Mouse (Mus musculus) neural tube, embryonic 14.5 days (tissue): ENCODE measurements around the gene Kcnj15. TPM values are rescaled to one million over a fixed set of nuclear protein-coding genes. Genes with fewer than 3 reads are reported as not detected.

Experiments
- ATAC-seq: fragments of 200-750 bp; cut with Nextera tagmentation; 2 replicates; pipeline ENCODE4 v1.8.0; 2017; ENCODE audit warnings: low read depth, mild to moderate bottlenecking, moderate TSS enrichment, moderate library complexity
- H3K27ac ChIP-seq: fragments of 300-500 bp; sonication (generic); 2 replicates; pipeline ENCODE4 v1.5.1; 2014; ENCODE audit warnings: low read depth, mild to moderate bottlenecking, control low read depth, low read length, moderate library complexity, mixed read lengths
- H3K27me3 ChIP-seq: fragments of 300-500 bp; sonication (generic); 2 replicates; pipeline ENCODE4 v1.6.1; 2014; ENCODE audit warnings: low read length; ENCODE audit not compliant: control insufficient read depth, insufficient read depth
- H3K36me3 ChIP-seq: fragments of 300-500 bp; sonication (generic); 2 replicates; pipeline ENCODE4 v1.6.1; 2014; ENCODE audit warnings: low read length, mixed read lengths; ENCODE audit not compliant: control insufficient read depth, insufficient read depth
- H3K4me1 ChIP-seq: fragments of 300-500 bp; sonication (generic); 2 replicates; pipeline ENCODE4 v1.6.1; 2014; ENCODE audit warnings: low read length; ENCODE audit not compliant: control insufficient read depth, insufficient read depth
- H3K4me2 ChIP-seq: fragments of 300-500 bp; sonication (generic); 2 replicates; pipeline ENCODE4 v1.6.1; 2014; ENCODE audit warnings: mild to moderate bottlenecking, low read depth, low read length, control low read depth
- H3K4me3 ChIP-seq: fragments of 300-500 bp; sonication (generic); 2 replicates; pipeline ENCODE4 v1.5.1; 2014; ENCODE audit warnings: low read depth, low read length, control low read depth, mixed read lengths
- H3K9ac ChIP-seq: fragments of 300-500 bp; sonication (generic); replicated peaks from 2 replicates; pipeline ENCODE4 v1.6.1; 2014; ENCODE audit warnings: low read depth, mild to moderate bottlenecking, control low read depth, low read length, mixed read lengths
- H3K9me3 ChIP-seq: fragments of 300-500 bp; sonication (generic); 2 replicates; pipeline ENCODE4 v1.6.1; 2016; ENCODE audit warnings: low read length; ENCODE audit not compliant: control insufficient read depth
- WGBS: fragments of 180-500 bp; shearing (Covaris S2); extraction: QIAGEN DNeasy Blood & Tissue Kit; methylation state at CpG from one replicate; pipeline ENCODE4 v1.1.7; 2014; 5-methylcytosine and 5-hydroxymethylcytosine counted together
- polyA plus RNA-seq: library from polyadenylated mRNA; unstranded; fragments of >200 nt; fragmentation: Nextera tagmentation; extraction: Ambion mirVana; gene quantifications from 2 replicates; pipeline ENCODE4 v1.2.1, GENCODE M21; 2014

The Kcnj15 gene
- polyA plus RNA-seq, 1 experiment from 2014 or later, result 0.05 TPM

- no peaks in the 10 kb centered on the region for H3K9me3 ChIP-seq
- H3K36me3 ChIP-seq, result no peaks in the 10 kb centered on the region
- no peak overlapping the region for H3K4me2 ChIP-seq
- no peak overlapping the region for H3K27ac ChIP-seq
- H3K4me3 ChIP-seq, result no peak overlapping the region
- ATAC-seq, result no peak
- no peak overlapping the region for H3K9ac ChIP-seq
- H3K4me1 ChIP-seq, result no peaks in the 10 kb centered on the region
- 69% methylated on average over 4 of the region's 4 CpGs for WGBS
- no peaks in the 10 kb centered on the region for H3K27me3 ChIP-seq
Observed at GRCm38 (mm10) chr16:95221051-95221450, 36.3 kb upstream of the Kcnj15 start.

- WGBS, result 75% methylated on average over 7 of the region's 7 CpGs
Observed at GRCm38 (mm10) chr16:95222026-95222718, 35.2 kb upstream of the Kcnj15 start.

GRCm38 (mm10) chr16:95223435-95223834 lies 33.9 kb upstream of the Kcnj15 start:
- Histone ChIP-seq H3K9me3 (no peaks in the 10 kb centered on the region), H3K27ac (no peak overlapping the region), H3K27me3 (no peaks in the 10 kb centered on the region), H3K4me3 (no peak overlapping the region), H3K4me2 (no peak overlapping the region), H3K9ac (no peak overlapping the region), H3K36me3 (no peaks in the 10 kb centered on the region), H3K4me1 (no peaks in the 10 kb centered on the region)
- no peak for ATAC-seq
- WGBS, result 92% methylated on average over 8 of the region's 8 CpGs

More at GRCm38 (mm10) chr16:95222026-95222718, 35.2 kb upstream of the Kcnj15 start:
- Histone ChIP-seq H3K4me2 (no peak overlapping the region), H3K9me3 (no peaks in the 10 kb centered on the region), H3K36me3 (no peaks in the 10 kb centered on the region), H3K9ac (no peak overlapping the region), H3K27ac (no peak overlapping the region), H3K27me3 (no peaks in the 10 kb centered on the region), H3K4me3 (no peak overlapping the region), H3K4me1 (no peaks in the 10 kb centered on the region)
- no peak for ATAC-seq

GRCm38 (mm10) chr16:95225285-95225684 lies 32.1 kb upstream of the Kcnj15 start:
- Histone ChIP-seq H3K9me3 (no peaks in the 10 kb centered on the region), H3K9ac (no peak overlapping the region), H3K4me2 (no peak overlapping the region), H3K4me1 (no peaks in the 10 kb centered on the region), H3K36me3 (no peaks in the 10 kb centered on the region), H3K27ac (no peak overlapping the region), H3K27me3 (no peaks in the 10 kb centered on the region), H3K4me3 (no peak overlapping the region)
- WGBS, result 77% methylated on average over 7 of the region's 7 CpGs
- ATAC-seq, result no peak

- 89% methylated on average over 4 of the region's 4 CpGs for WGBS
- no peak overlapping the region for H3K4me3 ChIP-seq
- H3K9me3 ChIP-seq, result no peaks in the 10 kb centered on the region
- no peak overlapping the region for H3K27ac ChIP-seq
- H3K9ac ChIP-seq, result no peak overlapping the region
- H3K4me2 ChIP-seq, result no peak overlapping the region
- no peaks in the 10 kb centered on the region for H3K4me1 ChIP-seq
- no peak for ATAC-seq
- no peaks in the 10 kb centered on the region for H3K27me3 ChIP-seq
- H3K36me3 ChIP-seq, result no peaks in the 10 kb centered on the region
Observed at GRCm38 (mm10) chr16:95231768-95232167, 25.6 kb upstream of the Kcnj15 start.

- Histone ChIP-seq H3K36me3 (no peaks in the 10 kb centered on the region), H3K4me1 (no peaks in the 10 kb centered on the region), H3K27ac (no peak overlapping the region), H3K27me3 (no peaks in the 10 kb centered on the region), H3K4me3 (no peak overlapping the region), H3K9ac (no peak overlapping the region), H3K9me3 (no peaks in the 10 kb centered on the region), H3K4me2 (no peak overlapping the region)
- 85% methylated on average over 2 of the region's 2 CpGs for WGBS
- no peak for ATAC-seq
Observed at GRCm38 (mm10) chr16:95234891-95235548, 22.3 kb upstream of the Kcnj15 start.

- 88% methylated on average over 7 of the region's 7 CpGs for WGBS
Observed at GRCm38 (mm10) chr16:95239209-95239925, 18.0 kb upstream of the Kcnj15 start.

GRCm38 (mm10) chr16:95240688-95241087 lies 16.7 kb upstream of the Kcnj15 start:
- Histone ChIP-seq H3K4me2 (no peak overlapping the region), H3K9me3 (no peaks in the 10 kb centered on the region), H3K4me1 (no peaks in the 10 kb centered on the region), H3K9ac (no peak overlapping the region), H3K36me3 (no peaks in the 10 kb centered on the region), H3K27me3 (no peaks in the 10 kb centered on the region), H3K4me3 (no peak overlapping the region), H3K27ac (no peak overlapping the region)
- WGBS, result 75% methylated on average over 5 of the region's 5 CpGs
- ATAC-seq, result no peak

More at GRCm38 (mm10) chr16:95239209-95239925, 18.0 kb upstream of the Kcnj15 start:
- Histone ChIP-seq H3K9me3 (no peaks in the 10 kb centered on the region), H3K9ac (no peak overlapping the region), H3K4me3 (no peak overlapping the region), H3K27me3 (no peaks in the 10 kb centered on the region), H3K27ac (no peak overlapping the region), H3K4me1 (no peaks in the 10 kb centered on the region), H3K36me3 (no peaks in the 10 kb centered on the region), H3K4me2 (no peak overlapping the region)
- ATAC-seq, result no peak

GRCm38 (mm10) chr16:95241581-95241980 lies 15.8 kb upstream of the Kcnj15 start:
- no peaks in the 10 kb centered on the region for H3K36me3 ChIP-seq
- no peaks in the 10 kb centered on the region for H3K9me3 ChIP-seq
- H3K4me1 ChIP-seq, result no peaks in the 10 kb centered on the region
- no peaks in the 10 kb centered on the region for H3K27me3 ChIP-seq
- ATAC-seq, result no peak
- WGBS, result 87% methylated on average over 4 of the region's 4 CpGs
- no peak overlapping the region for H3K4me3 ChIP-seq
- H3K27ac ChIP-seq, result no peak overlapping the region
- no peak overlapping the region for H3K4me2 ChIP-seq
- no peak overlapping the region for H3K9ac ChIP-seq
